Mouse (Mus musculus): ENCODE results near the gene Hk1.

- TF ChIP-seq CTCF (IDR thresholded peaks at IDR 0.05; ENCODE audit: low read depth, low read length) (no peak), POLR2A (IDR thresholded peaks at IDR 0.05; ENCODE audit: borderline replicate concordance, low read depth, low read length) (no peak)
Measured at GRCm38 (mm10) chr10:62356105-62356730, 23.5 kb downstream of the Hk1 start.

Data from bone marrow macrophage, adult 2 months (primary cell).